Mouse (Mus musculus): ENCODE results near the gene Psors1c2.
"Not testable (repeated sequence)": the region's sequence is repeated elsewhere in the genome, so short reads cannot be mapped to it uniquely, and the experiment has no call there.

Gene Psors1c2

DNA sequence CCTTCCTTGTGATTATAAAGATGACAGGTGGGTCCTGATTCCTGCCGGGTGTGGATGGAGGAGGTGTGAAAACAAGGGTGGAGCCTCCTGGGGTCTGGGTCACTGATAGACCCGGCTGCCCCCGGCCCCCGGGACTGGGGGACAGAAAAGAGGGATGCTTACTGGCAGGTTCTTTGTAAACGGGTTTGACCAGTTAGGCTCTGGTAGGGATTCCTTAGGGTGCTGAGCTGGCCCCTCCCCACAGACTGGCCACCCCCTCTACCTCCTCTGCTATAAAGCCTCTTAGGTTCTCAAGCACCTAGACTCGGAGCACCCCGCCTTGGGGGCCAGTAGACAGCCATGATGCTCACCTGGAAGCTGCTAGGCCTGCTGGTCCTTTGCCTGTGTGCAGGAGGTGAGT is at the start of gene Psors1c2:
Psors1c2 (plus strand) TSS at position 301 of the 400 bp plus-strand sequence.
- DNase-seq (ENCODE audit: low spot score) = no peak

DNA sequence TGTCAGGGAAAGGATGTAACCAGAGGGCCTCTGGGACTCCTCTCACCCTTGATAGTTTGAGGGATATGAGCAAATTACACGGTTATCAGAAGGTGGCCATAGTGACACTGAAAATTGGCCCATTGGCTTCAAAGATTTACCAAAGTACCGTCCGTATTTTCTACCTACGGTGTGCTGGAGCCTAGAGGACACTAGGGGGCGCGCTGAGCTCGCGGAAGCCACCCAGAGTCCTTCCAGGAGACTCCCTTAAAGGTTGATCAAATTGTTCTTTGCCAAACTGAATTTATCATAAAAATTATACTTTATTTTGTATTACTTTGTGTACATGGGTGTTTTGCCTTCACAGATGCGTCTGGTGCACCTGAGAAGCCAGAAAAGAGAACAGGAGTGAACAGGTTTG is 48.9 kb upstream of the Psors1c2 start:
- peak; percentile 75 for DNase-seq (ENCODE audit: low spot score)

DNA sequence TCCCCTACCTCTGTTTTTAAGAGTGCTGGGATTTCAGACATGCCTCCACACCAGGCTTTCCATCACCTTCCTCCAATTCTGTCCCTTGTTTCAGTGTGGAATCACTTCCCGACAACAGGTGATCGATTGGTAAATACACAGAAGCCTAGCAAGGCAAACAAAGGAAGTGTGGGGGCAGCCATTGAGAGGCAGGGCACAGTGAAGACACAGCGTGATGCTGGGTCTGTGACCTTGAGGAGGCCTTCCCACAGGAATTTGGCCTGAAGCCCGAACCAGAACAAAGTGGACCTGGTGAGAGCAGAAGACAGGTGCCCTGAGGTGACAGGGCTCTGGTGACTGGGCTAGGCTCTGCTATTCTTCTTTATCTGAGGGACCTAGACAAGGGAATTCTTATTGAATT is 47.3 kb upstream of the Psors1c2 start:
- DNase-seq (ENCODE audit: low spot score) = peak; percentile 5

DNA sequence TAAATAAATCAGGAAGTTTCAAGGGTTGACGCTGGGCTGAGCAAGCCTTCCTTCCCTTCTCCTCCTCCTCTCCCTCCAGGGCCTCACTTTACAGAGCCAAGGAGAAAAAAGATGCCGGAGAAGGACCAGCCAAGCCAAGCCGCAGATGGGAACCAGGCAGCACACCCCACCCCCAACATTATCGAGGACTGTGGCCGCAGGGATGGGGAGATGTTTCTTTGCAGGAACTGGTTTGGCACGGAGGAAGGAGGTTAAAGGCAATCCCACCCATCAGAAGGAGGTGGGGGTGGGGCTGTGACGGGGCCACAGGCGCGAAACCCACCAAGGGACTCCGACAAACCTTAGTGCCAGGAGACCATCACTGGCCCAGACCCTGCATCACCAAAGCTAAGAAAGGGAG is 46.3 kb upstream of the Psors1c2 start:
- no peak for DNase-seq (ENCODE audit: low spot score)

DNA sequence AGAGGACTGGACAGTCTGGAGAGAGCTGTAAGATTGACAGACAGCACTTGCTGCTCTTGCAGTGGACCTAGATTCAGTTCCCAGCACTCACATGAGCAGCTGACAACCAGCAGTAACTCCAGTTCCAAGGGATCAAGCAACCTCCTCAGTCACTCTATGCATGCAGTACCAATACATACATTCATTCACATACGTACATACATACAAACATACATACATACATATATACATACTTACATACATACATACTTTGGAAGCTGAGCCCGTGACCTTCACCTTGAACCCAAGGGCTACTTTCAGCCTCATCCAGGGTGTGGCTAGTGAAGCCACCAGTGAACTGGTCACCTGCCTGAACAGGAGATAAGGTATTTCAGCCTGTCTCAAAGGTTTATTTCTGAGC is 45.0 kb upstream of the Psors1c2 start:
- no peak for DNase-seq (ENCODE audit: low spot score)

DNA sequence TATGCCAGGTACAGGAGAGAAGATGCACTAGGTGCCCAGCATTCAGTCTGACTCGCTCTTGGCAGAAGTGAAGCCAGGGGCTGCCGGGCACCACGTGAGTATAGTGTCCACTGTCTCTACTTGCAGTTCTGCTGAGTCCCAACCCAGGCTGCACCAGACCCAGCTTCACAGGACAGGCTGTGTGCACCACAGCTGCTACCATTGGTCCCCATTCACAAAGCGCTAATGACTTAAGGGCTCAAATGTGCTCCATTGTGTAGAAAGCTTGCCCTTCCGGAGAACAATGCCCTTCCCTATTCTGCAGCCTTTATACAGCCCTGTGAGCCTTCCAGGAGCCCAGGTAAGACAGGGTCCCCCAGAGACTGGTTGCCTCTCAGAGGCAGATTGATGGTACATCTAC is 42.7 kb upstream of the Psors1c2 start:
- peak; percentile 11 for DNase-seq (ENCODE audit: low spot score)

DNA sequence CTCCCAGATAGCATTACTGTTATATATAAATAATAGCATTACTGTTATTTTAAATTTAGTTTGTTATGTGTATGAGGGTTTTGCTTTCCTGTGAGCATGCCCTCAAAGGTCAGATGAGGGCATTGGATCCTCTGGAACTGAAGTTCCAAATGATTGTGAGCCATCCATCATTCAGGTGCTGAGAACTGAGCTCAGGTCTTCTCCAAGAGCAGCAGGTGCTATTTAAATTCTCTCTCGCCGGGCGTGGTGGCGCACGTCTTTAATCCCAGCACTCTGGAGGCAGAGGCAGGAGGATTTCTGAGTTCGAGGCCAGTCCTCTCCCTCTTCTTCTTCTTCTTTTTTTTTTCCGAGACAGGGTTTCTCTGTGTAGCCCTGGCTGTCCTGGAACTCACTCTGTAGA is 35.9 kb upstream of the Psors1c2 start:
- no peak for DNase-seq (ENCODE audit: low spot score)

DNA sequence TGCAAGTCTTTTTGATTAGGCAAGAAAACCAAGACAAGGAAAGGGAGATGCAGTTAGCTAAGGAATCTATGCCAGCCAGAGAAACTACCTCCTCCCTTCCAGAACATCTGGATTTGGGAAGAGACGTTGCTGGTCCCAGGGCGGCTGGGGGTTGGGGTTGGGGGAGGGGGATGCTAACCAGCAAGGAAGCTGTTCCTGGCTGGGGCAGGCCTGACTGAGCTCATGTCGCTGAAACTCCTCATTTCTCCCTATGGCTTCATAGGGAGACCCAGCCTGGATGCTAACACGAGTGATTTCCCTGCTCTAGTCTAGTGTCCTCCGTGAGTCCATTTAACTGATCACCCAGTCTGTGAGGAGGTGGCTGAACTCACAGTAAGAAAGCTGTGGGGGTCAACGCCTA is 30.8 kb upstream of the Psors1c2 start:
- DNase-seq (ENCODE audit: low spot score) = peak; percentile 28

DNA sequence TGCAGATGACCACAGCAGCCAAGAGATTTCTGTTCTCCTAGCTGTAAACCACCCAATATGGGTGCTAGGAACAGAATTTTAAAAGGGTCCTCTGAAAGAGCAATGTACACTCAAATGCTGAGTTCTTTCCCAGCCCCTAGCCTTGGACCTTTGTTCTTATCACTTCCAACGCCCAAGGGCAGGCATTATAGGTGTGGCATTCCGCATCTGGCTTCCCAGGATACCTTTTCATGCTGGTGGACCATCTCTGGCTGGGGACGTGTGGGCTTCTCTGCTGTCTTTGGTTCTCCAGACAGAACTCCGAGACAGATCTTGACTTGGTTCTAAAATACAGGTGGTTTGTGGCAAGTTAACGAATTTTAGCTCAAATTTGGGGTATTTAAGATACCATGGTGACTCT is 30.2 kb upstream of the Psors1c2 start:
- DNase-seq (ENCODE audit: low spot score) = no peak

DNA sequence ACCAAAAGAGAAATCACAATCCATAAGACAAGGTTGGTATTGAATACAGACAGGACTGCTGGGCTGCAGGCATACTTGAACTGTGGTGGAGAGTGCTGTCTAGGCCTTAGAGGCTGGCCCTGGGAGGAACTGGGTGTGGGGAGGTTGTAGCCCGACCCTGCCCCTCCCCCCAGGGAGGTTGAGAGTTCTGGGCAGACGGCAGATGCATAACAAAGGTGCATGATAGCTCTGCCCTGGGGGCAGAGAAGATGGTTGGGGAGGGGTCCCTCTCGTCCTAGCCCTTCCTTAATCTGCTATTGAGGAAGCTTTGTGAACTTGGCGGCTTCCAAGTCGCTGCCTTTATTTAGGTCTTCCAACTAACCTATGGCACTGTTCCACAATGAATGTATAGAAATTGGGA is 29.2 kb upstream of the Psors1c2 start:
- DNase-seq (ENCODE audit: low spot score) = no peak

DNA sequence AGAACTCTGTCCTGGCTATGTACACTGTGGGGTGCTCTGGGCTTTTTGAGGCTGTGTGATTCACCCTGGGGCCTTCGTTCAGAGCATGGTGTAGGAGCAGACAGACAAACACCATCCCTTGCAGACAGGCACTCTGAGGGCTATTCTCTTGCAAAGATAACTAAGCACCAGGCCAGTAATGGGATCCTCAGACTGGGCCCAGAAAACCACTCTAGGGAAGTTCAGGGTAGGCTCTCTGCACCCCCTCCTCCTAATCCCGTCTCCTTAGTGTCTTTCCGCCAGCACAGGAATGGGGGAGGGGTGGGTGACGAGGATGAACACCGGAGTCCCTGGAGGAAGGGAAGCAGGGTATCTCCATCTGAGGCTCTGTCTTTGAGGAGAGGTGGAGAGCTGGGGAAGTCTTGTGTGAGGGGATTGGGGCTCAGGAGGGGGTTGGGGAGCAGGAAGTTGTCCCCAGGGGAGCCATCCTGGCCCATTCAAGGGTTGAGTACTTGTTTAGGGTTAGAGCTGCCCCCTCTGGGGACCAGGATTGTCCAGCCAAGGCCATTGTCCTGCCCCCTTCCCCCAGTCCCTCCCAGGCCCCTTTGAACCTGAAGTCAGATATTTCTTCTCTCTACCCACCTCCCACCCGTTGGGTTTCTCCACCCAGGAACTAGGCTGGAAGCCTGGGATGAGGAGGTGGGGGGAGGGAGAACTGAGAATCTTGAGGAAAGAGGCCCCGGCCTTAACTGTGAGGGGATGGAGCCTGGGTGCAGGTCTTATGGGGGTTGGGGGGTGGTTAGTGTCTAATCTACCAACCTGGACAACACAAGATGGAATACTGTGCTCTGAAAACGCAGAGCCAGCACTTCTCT is 28.1 kb upstream of the Psors1c2 start:
- no peak for DNase-seq (ENCODE audit: low spot score)

DNA sequence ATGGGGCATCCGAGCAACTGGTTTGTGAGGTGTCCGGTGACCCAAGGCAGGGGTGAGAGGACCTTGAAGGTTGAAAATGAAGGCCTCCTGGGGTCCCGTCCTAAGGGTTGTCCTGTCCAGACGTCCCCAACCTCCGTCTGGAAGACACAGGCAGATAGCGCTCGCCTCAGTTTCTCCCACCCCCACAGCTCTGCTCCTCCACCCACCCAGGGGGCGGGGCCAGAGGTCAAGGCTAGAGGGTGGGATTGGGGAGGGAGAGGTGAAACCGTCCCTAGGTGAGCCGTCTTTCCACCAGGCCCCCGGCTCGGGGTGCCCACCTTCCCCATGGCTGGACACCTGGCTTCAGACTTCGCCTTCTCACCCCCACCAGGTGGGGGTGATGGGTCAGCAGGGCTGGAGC is 27.2 kb upstream of the Psors1c2 start, which contains the start of gene Pou5f1:
Pou5f1 (plus strand) TSS at position 243 of the 400 bp plus-strand sequence.
- DNase-seq (ENCODE audit: low spot score) = no peak

DNA sequence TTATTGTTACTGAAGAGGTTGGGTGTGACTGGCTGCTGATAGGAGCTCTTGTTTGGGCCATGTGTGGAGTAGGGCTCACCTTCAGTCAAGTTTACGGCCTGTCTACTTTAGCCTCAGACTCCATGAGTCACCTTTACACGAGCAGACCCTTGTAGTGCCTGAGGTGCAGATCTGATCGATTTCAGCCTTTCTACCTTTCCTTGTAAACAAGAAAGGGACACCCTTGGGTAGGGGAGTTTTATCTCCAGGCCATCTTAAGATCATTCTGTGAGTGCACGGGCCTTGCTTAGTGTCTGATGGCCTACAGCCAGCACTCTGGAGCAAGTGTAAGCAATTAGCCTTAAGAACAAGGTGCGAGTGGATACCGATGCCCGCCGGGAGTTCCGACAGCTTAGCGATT is 26.1 kb upstream of the Psors1c2 start:
- DNase-seq (ENCODE audit: low spot score) = no peak

DNA sequence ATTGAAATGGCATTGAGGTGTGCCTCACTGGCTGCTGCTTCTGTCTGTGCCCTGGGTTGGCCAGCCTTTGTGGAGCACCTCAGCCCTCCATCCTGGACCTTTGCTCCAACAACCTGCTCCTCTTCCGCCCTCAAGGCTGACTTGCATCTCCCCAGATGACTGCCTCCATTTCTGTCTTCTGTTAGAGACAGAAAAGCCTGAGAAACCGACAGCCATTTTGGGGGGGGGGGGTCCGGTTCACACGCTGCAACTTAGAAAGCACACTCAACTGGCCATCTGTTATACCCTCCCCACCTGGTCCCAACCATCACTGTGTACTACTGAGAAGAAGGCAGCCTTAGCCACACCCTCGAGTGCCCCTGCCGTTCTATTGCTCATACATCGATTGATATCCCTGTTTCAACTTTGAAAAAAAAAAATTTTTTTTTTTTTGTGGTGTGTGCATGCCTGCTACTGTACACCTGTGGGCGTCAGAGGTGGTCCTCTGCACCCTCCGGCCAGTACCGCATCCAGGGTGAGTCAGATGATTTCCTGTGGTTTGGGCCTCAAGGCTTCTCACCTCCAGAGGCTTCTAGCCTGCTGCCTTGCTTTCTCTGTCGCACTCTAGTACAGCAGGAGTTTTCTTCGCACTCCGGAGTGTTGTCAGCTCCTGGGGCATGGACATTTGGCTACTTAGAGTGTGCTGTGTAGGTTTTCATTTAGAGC is 25.3 kb upstream of the Psors1c2 start:
- DNase-seq (ENCODE audit: low spot score) = no peak

DNA sequence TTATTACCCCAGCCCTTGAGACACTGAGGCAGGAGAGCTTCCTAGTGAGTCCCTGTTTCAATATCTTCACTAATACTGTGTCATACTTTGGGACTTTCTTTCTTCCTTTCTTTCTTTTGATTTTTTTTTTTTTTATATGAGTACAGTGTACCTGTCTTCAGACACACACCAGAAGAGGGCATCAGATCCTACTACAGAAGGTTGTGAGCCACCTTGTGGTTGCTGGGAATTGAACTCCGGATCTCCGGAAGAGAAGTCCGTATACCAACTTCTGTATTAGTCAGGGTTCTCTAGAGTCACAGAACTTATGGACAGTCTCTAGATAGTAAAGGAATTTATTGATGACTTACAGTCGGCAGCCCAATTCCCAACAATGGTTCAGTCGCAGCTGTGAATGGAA is 24.7 kb upstream of the Psors1c2 start:
- not testable (repeated sequence) for DNase-seq (ENCODE audit: low spot score)

DNA sequence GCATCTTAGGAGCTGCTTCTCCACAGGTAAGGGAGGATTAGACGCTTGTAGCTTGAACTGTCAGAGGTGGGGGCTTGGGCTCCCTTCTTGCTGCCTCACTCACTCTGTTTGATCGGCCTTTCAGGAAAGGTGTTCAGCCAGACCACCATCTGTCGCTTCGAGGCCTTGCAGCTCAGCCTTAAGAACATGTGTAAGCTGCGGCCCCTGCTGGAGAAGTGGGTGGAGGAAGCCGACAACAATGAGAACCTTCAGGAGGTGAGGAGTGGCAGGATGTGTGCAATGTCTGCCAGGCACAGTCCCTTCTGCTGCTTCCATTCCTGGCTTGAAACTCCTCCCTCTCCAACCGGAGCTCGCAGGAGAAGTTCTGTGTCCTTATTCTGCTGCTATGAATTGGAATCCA is 23.7 kb upstream of the Psors1c2 start:
- DNase-seq (ENCODE audit: low spot score) = peak; percentile 71

DNA sequence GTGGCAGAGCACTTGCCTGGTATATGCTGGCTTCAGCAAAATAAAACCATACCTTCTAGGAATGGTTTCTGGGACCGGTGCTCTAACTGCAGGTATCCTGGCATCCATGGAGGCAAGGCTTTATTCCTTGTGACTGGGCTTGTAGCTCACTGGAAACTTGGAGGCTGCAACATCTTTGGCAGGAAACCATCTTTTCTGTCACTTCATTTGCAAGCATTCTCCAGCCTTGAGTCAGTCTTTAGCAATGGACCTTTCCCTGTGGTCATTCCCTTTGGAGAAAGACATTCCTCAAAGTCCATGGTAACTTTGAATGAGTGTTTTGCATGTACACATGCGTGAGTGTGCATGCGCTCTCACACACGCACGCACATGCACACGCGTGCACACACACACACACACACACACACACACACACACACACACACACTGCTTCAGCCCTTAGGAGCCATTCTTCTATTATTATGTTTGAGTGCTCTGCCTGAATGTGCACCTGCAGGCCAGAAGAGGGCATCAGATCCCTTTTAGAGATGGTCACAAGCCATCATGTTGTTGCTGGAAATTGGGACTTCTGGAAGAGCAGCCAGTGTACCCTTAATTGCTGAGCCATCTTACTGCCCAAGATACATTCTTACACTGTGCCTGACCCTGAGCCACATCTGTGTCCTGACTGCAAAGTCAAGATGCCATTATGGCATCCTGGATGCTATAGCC is 19.9 kb upstream of the Psors1c2 start:
- DNase-seq (ENCODE audit: low spot score) = no peak

DNA sequence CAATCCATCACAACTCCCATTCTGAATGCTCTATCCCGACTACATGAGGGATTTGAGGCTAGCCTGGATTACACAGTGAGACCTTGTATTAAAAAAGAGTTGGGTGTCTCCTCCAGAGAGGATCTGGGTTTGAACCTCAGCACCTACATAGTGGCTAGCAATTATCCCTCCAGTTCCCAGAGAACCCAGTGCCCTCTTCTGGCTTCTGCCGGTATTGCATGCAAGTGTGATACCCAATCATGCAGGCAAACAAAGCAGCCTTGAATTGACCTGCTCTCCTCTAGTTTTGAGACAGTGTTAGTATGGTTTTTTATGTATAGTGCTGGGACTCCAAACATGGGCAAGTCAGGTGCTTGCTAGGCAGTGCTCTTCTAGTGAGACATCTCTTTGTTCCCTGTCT is 19.1 kb upstream of the Psors1c2 start:
- peak; percentile 72 for DNase-seq (ENCODE audit: low spot score)

DNA sequence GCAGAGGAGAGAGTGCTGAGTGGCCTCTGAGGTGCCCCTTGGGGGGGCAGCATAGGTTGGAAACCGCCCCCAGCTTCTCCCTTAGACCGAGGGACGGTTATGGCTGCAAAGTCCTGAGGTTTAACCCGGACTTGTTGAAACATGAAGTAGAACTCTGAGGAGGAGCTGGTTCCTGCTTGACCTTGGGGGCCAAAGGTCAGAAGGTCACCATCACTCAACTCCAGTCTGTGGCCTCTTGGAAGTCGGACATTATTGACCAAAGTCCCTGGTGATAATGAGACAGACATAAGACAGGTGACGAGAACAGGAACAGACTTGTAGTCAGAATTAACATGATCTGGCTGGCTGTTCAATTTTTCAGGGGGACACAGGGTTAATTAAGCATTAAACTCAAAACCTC is 18.2 kb upstream of the Psors1c2 start:
- peak; percentile 78 for DNase-seq (ENCODE audit: low spot score)

DNA sequence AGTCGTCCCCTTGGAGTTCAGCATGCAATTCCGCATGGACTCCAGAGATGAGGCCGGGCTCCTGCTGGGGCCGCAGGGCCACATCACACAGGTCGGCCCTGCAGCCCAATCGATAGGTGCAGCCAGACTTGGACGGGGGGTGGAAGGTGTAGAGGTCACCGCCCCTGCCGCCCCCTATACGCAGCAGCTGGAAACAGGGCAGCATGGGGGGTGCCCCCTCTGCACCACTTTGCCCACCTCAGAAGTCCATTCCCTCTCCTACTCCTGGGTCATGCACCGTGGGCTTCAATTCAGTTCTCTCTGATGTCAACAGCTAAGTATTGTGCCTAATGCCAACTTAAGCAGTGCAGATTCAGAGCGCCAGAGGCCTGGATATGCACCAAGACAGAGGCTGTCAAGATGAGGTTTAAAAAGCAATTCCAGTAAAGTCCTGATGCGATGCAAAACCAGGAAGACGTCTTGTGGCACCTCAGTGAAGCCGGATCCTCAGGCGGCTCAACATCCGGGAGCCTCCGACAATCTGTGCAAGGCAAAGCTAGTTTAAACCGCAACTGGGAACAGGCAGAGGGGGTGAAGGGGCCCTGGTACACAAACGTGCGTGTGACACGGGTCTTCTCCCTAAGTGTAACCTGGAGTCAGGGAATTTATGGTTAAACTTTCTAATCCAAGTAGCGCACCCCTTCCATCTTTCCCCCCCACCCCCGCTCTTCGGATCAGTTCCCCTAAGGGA is 16.9 kb upstream of the Psors1c2 start:
- peak; percentile 51 for DNase-seq (ENCODE audit: low spot score)

DNA sequence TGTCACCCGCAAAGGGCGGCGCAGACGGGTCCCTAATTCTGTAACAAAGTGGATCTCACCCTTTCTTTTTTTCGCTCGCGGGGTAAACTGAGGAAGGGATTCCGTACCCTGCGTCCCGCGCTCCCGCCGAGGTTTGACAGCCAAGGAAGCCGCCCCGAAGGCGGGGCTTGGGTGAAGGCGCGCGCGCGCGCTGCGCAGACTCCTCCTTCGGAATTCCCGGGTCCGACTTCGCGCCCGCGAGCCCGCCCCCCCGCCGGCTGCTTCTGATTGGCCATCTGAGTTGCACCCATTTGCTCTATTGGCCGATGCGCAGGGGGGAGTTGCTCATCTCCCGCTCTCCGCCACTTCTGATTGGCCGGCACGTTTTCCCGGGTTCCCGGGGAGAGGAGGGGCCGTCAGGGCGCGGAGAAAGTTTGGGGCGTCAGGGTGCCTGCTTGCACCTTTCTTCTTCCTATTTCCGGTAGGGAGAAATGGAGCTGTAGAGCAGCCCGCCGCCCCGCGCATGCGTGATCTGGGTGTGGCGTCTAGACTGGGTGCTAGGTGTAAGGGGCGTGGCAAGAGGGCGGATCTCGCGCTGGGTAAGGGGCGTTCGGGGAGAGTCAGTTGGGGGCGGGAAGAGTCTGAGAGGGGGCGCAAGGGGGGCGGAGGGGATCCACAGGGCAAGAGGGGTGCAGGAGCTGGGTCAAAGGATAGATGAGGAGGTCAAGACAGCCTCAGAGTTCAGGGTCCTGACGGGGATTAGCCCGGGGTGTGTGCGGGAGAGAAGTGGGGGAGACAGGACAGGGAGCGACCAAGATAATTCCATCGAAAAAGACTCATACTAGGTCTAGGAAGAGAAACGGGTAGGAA is 16.1 kb upstream of the Psors1c2 start, which contains the start of the genes Tcf19 and Cchcr1:
Tcf19 (minus strand) TSS at position 173 of the 849 bp plus-strand sequence.
Cchcr1 (plus strand) TSS at position 449 of the 849 bp plus-strand sequence.
- DNase-seq (ENCODE audit: low spot score) = peak; percentile 97

All from embryo, embryonic 10 days (tissue).